Comparison of ENCODE assay signal across 9 mouse cellular contexts in the genomic region with DNA sequence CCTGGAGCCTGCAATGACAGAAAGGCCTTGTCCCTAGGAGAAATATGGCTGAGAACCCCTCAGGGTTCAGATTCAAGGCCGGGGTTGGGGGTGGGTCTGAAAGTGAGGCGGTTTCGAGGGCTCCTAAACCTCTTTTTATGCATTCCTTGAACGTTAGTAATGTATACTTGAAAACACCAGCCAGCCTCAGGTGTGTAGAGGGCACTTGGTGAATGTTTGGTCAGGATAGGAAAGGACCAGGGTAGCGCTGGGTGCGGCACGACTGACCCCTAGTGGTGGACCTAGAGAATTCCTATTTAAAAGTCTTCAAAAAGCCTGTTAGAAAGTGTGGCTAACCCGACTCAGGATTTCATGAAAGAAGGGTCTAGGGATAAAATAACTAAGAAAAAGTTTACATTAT.
DNase-seq lines count a peak whose midpoint lies in the region; ATAC-seq lines count a peak whose summit lies in the region.
"Had no signal": no experiment of that assay in that cellular context is flagged by ENCODE, and none has a peak within 500 bp of the region (broad histone marks: within the 10 kb centered on the region; RNA-seq: fewer than 3 reads in every experiment).

No protein-coding gene starts in this region.

- WGBS in midbrain, embryonic 11.5 days, result 20% methylated on average over 8 of the region's 8 CpGs
- WGBS in midbrain, embryonic 15.5 days, result 22% methylated on average over 8 of the region's 8 CpGs
- 25% methylated on average over 8 of the region's 8 CpGs for WGBS in forebrain, embryonic 13.5 days
- WGBS in limb, embryonic 12.5 days, result 18% methylated on average over 8 of the region's 8 CpGs

- no peaks in the 10 kb centered on the region for H3K27me3 ChIP-seq in midbrain, embryonic 11.5 days (ENCODE audit: control insufficient read depth, insufficient read depth, low read length)
- H3K27me3 ChIP-seq in midbrain, embryonic 15.5 days (replicated peaks), result no peaks in the 10 kb centered on the region
- H3K27me3 ChIP-seq in forebrain, embryonic 13.5 days, result no peaks in the 10 kb centered on the region
- H3K27me3 ChIP-seq in limb, embryonic 12.5 days, result no peaks in the 10 kb centered on the region
- H3K27me3 ChIP-seq: hindbrain, embryonic 15.5 days had no signal

- peak; percentile 92 for DNase-seq in midbrain, embryonic 11.5 days (ENCODE audit: low spot score, missing footprints)
- peak; percentile 63 for DNase-seq in MN1 (ENCODE audit: low spot score)
- no peak for DNase-seq in right cerebral cortex, postnatal 36 days (ENCODE audit: low spot score in 2 of 2)

- H3K4me1 ChIP-seq in midbrain, embryonic 11.5 days (ENCODE audit: control insufficient read depth, insufficient read depth, low read length), result peaks cover 22% of the 10 kb centered on the region
- H3K4me1 ChIP-seq in midbrain, embryonic 15.5 days, result peaks cover 17% of the 10 kb centered on the region
- peaks cover 40% of the 10 kb centered on the region for H3K4me1 ChIP-seq in forebrain, embryonic 13.5 days
- no peaks in the 10 kb centered on the region for H3K4me1 ChIP-seq in limb, embryonic 12.5 days (replicated peaks)

- 0 out of 2 replicates have a peak, but pooled peaks have one; percentile 16 for ATAC-seq in midbrain, embryonic 11.5 days (ENCODE audit: low FRiP score)
- no peak for ATAC-seq in midbrain, embryonic 15.5 days (replicated peaks)
- peak; percentile 57; the same call in 1 of the 2 replicates for ATAC-seq in cerebellum, adult (ENCODE audit: insufficient number of reproducible peaks, low FRiP score, low TSS enrichment)
- peak; percentile 22; the same call in 1 of the 2 replicates for ATAC-seq in forebrain, embryonic 13.5 days
- ATAC-seq in limb, embryonic 12.5 days (ENCODE audit: insufficient number of reproducible peaks, insufficient read depth, low FRiP score, low TSS enrichment, low read depth), result peak; percentile 59; the same call in 1 of the 2 replicates
- peak; percentile 62 for ATAC-seq in neutrophil, adult 5-6 weeks (ENCODE audit: extremely low read depth, insufficient number of reproducible peaks, low FRiP score, poor library complexity, severe bottlenecking)

- no peaks in the 10 kb centered on the region for H3K36me3 ChIP-seq in midbrain, embryonic 11.5 days (ENCODE audit: control insufficient read depth, insufficient read depth, low read length)
- H3K36me3 ChIP-seq in midbrain, embryonic 15.5 days (replicated peaks), result no peaks in the 10 kb centered on the region
- no peaks in the 10 kb centered on the region for H3K36me3 ChIP-seq in forebrain, embryonic 13.5 days (ENCODE audit: poor library complexity, severe bottlenecking)
- H3K36me3 ChIP-seq in limb, embryonic 12.5 days, result no peaks in the 10 kb centered on the region
- H3K36me3 ChIP-seq: hindbrain, embryonic 15.5 days had no signal

- H3K4me3 ChIP-seq in midbrain, embryonic 11.5 days (ENCODE audit: low read depth, low read length), result no peak overlapping the region
- no peak overlapping the region for H3K4me3 ChIP-seq in midbrain, embryonic 15.5 days
- H3K4me3 ChIP-seq in forebrain, embryonic 13.5 days, result no peak overlapping the region
- no peak overlapping the region for H3K4me3 ChIP-seq in limb, embryonic 12.5 days (replicated peaks)
- H3K4me3 ChIP-seq: hindbrain, embryonic 15.5 days had no signal

- no peak overlapping the region for H3K4me2 ChIP-seq in midbrain, embryonic 11.5 days
- no peak overlapping the region for H3K4me2 ChIP-seq in midbrain, embryonic 15.5 days
- H3K4me2 ChIP-seq in forebrain, embryonic 13.5 days, result no peak overlapping the region
- no peak overlapping the region for H3K4me2 ChIP-seq in limb, embryonic 12.5 days
- H3K4me2 ChIP-seq: hindbrain, embryonic 15.5 days had no signal

- no peaks in the 10 kb centered on the region for H3K9me3 ChIP-seq in midbrain, embryonic 11.5 days (ENCODE audit: control insufficient read depth, low read length)
- no peaks in the 10 kb centered on the region for H3K9me3 ChIP-seq in midbrain, embryonic 15.5 days
- H3K9me3 ChIP-seq in forebrain, embryonic 13.5 days (replicated peaks), result no peaks in the 10 kb centered on the region
- H3K9me3 ChIP-seq in limb, embryonic 12.5 days, result no peaks in the 10 kb centered on the region
- H3K9me3 ChIP-seq: hindbrain, embryonic 15.5 days had no signal

- no peak overlapping the region for H3K27ac ChIP-seq in midbrain, embryonic 11.5 days (ENCODE audit: low read depth, low read length)
- H3K27ac ChIP-seq in midbrain, embryonic 15.5 days, result no peak overlapping the region
- no peak overlapping the region for H3K27ac ChIP-seq in forebrain, embryonic 13.5 days
- H3K27ac ChIP-seq in limb, embryonic 12.5 days, result no peak overlapping the region
- H3K27ac ChIP-seq: hindbrain, embryonic 15.5 days had no signal

- no peak overlapping the region for H3K9ac ChIP-seq in midbrain, embryonic 11.5 days (ENCODE audit: low read length)
- H3K9ac ChIP-seq in midbrain, embryonic 15.5 days, result no peak overlapping the region
- no peak overlapping the region for H3K9ac ChIP-seq in forebrain, embryonic 13.5 days
- no peak overlapping the region for H3K9ac ChIP-seq in limb, embryonic 12.5 days (replicated peaks)
- H3K9ac ChIP-seq: hindbrain, embryonic 15.5 days had no signal

Comparison
In these comparisons a context has a peak if more than half of its experiments do, and no peak if none do; other contexts are left out.
1. DNase-seq: peak in midbrain, embryonic 11.5 days (single experiment) and MN1 (single experiment); none in right cerebral cortex, postnatal 36 days (0 of 2).